Mouse (Mus musculus) MEL (cell line): ENCODE results near the gene Timeless. TPM values are rescaled to one million over a fixed set of nuclear protein-coding genes. Genes with fewer than 3 reads are reported as not detected.
A peak's percentile ranks its signal among the peaks of the same experiment; 100 is the strongest.
"Not testable (repeated sequence)": the region's sequence is repeated elsewhere in the genome, so short reads cannot be mapped to it uniquely, and the experiment has no call there.

ENCODE experiments used
- DNase-seq: peaks from one replicate; pipeline ENCODE4 v3.0.0; 2011; ENCODE audit warnings: low read depth, low spot score
- H3K27ac ChIP-seq: 2 replicates; pipeline ENCODE4 v1.5.1; 2012; ENCODE audit warnings: low read depth, mild to moderate bottlenecking, control low read depth, low read length, moderate library complexity; ENCODE audit not compliant: control insufficient read depth
- H3K27me3 ChIP-seq, 2 experiments: fragments of 150-350 bp in 1 of 2; sonication (generic) in 1 of 2; 2 replicates each; pipeline ENCODE4 v1.6.1; 2012; ENCODE audit warnings: low read length in 2 of 2, mild to moderate bottlenecking in 2 of 2, improper control_type of control experiment in 1 of 2, moderate library complexity in 1 of 2; ENCODE audit not compliant: insufficient read depth in 2 of 2, control insufficient read depth in 1 of 2
- H3K36me3 ChIP-seq, 2 experiments: 2 replicates each; pipeline ENCODE4 v1.6.1; 2012 to 2014; ENCODE audit warnings: low read length in 2 of 2, improper control_type of control experiment in 1 of 2, inconsistent platforms in 1 of 2, mild to moderate bottlenecking in 1 of 2; ENCODE audit not compliant: insufficient read depth in 2 of 2, control insufficient read depth in 1 of 2
- H3K4me1 ChIP-seq, 2 experiments: fragments of 150-350 bp in 1 of 2; sonication (generic) in 1 of 2; 2 replicates each; pipeline ENCODE4 v1.6.1; 2012; ENCODE audit warnings: low read length in 2 of 2, improper control_type of control experiment in 1 of 2, mild to moderate bottlenecking in 1 of 2; ENCODE audit not compliant: insufficient read depth in 2 of 2, control insufficient read depth in 1 of 2
- H3K4me3 ChIP-seq, 2 experiments: fragments of 150-350 bp in 1 of 2; sonication (generic) in 1 of 2; 2 replicates each; pipeline ENCODE4 v1.5.1; 2012; ENCODE audit warnings: low read depth in 2 of 2, low read length in 2 of 2, mild to moderate bottlenecking in 2 of 2, moderate library complexity in 2 of 2, control low read depth in 1 of 2, improper control_type of control experiment in 1 of 2; ENCODE audit not compliant: control insufficient read depth in 1 of 2, insufficient read depth in 1 of 2
- H3K79me2 ChIP-seq: 2 replicates; pipeline ENCODE4 v1.6.1; 2012; ENCODE audit warnings: mild to moderate bottlenecking, low read length, moderate library complexity; ENCODE audit not compliant: control insufficient read depth, poor library complexity, insufficient read depth
- H3K9ac ChIP-seq: 2 replicates; pipeline ENCODE4 v1.6.1; 2012; ENCODE audit warnings: low read depth, mild to moderate bottlenecking, control low read depth, low read length, moderate library complexity; ENCODE audit not compliant: control insufficient read depth, poor library complexity, severe bottlenecking
- H3K9me3 ChIP-seq: fragments of 150-350 bp; sonication (generic); replicated peaks from 2 replicates; pipeline ENCODE4 v1.6.1; 2012; ENCODE audit warnings: mild to moderate bottlenecking, low read length, improper control_type of control experiment, moderate library complexity; ENCODE audit not compliant: insufficient read depth
- CHD2 ChIP-seq: IDR thresholded peaks from 2 replicates; pipeline ENCODE4 v1.6.1; 2011; ENCODE audit warnings: low read length, improper control_type of control experiment
- CTCF ChIP-seq, 3 experiments: IDR thresholded peaks in 2 of 3; conservative IDR thresholded peaks in 1 of 3; 2 replicates each; pipeline ENCODE4 v1.5.1; 2011 to 2012; ENCODE audit warnings: low read length in 3 of 3, low read depth in 2 of 3, mild to moderate bottlenecking in 2 of 3, improper control_type of control experiment in 1 of 3, inconsistent platforms in 1 of 3, mixed read lengths in 1 of 3, moderate library complexity in 1 of 3; ENCODE audit not compliant: control insufficient read depth in 1 of 3, insufficient read depth in 1 of 3, poor library complexity in 1 of 3, severe bottlenecking in 1 of 3
- E2F4 ChIP-seq: IDR thresholded peaks from 2 replicates; pipeline ENCODE4 v1.6.1; 2011; ENCODE audit warnings: low read depth, low read length, improper control_type of control experiment, borderline replicate concordance
- ELF1 ChIP-seq: IDR thresholded peaks from 2 replicates; pipeline ENCODE4 v1.6.1; 2014; ENCODE audit warnings: low read depth, mild to moderate bottlenecking, inconsistent platforms, low read length, improper control_type of control experiment, moderate library complexity
- ETS1 ChIP-seq: IDR thresholded peaks from 2 replicates; pipeline ENCODE4 v1.6.1; 2012; ENCODE audit warnings: low read depth, mild to moderate bottlenecking, inconsistent platforms, low read length, improper control_type of control experiment, moderate library complexity
- HCFC1 ChIP-seq: IDR thresholded peaks from 2 replicates; pipeline ENCODE4 v1.6.1; 2012; ENCODE audit warnings: low read depth, mild to moderate bottlenecking, inconsistent platforms, low read length, improper control_type of control experiment, moderate library complexity
- KAT2A ChIP-seq: conservative IDR thresholded peaks from 2 replicates; pipeline ENCODE4 v1.6.1; 2012; ENCODE audit warnings: low read depth, low read length, improper control_type of control experiment, inconsistent platforms
- MAFK ChIP-seq: IDR thresholded peaks from 2 replicates; pipeline ENCODE4 v1.6.1; 2011; ENCODE audit warnings: low read depth, mild to moderate bottlenecking, low read length, improper control_type of control experiment, borderline replicate concordance
- MAX ChIP-seq: IDR thresholded peaks from 2 replicates; pipeline ENCODE4 v1.6.1; 2011; ENCODE audit warnings: low read length, improper control_type of control experiment
- MAZ ChIP-seq: IDR thresholded peaks from 2 replicates; pipeline ENCODE4 v1.6.1; 2012; ENCODE audit warnings: low read depth, mild to moderate bottlenecking, inconsistent platforms, low read length, improper control_type of control experiment
- MEF2A ChIP-seq: IDR thresholded peaks from 2 replicates; pipeline ENCODE4 v1.6.1; 2014; ENCODE audit warnings: low read depth, mild to moderate bottlenecking, inconsistent platforms, low read length, improper control_type of control experiment; ENCODE audit not compliant: poor library complexity, insufficient replicate concordance, severe bottlenecking; ENCODE audit errors: extremely low read depth
- MXI1 ChIP-seq: IDR thresholded peaks from 2 replicates; pipeline ENCODE4 v1.6.1; 2011; ENCODE audit warnings: mild to moderate bottlenecking, low read depth, low read length, improper control_type of control experiment
- NELFE ChIP-seq: IDR thresholded peaks from 2 replicates; pipeline ENCODE4 v1.6.1; 2011; ENCODE audit warnings: low read depth, low read length, improper control_type of control experiment
- NRF1 ChIP-seq: IDR thresholded peaks from 2 replicates; pipeline ENCODE4 v1.6.1; 2014; ENCODE audit warnings: low read depth, mild to moderate bottlenecking, inconsistent platforms, low read length, improper control_type of control experiment, moderate library complexity; ENCODE audit not compliant: poor library complexity, insufficient read depth, severe bottlenecking
- POLR2A ChIP-seq, 2 experiments: IDR thresholded peaks; 2 replicates each; pipeline ENCODE4 v1.6.1; 2011 to 2012; ENCODE audit warnings: low read length in 2 of 2, mild to moderate bottlenecking in 2 of 2, control low read depth in 1 of 2, improper control_type of control experiment in 1 of 2, low read depth in 1 of 2, moderate library complexity in 1 of 2; ENCODE audit not compliant: control insufficient read depth in 1 of 2, insufficient read depth in 1 of 2, poor library complexity in 1 of 2
- POLR2AphosphoS2 ChIP-seq: IDR thresholded peaks from 2 replicates; pipeline ENCODE4 v1.6.1; 2011; ENCODE audit warnings: low read length, improper control_type of control experiment
- RAD21 ChIP-seq: IDR thresholded peaks from 2 replicates; pipeline ENCODE4 v1.6.1; 2011; ENCODE audit warnings: mild to moderate bottlenecking, low read depth, low read length, improper control_type of control experiment
- SMC3 ChIP-seq: IDR thresholded peaks from 2 replicates; pipeline ENCODE4 v1.6.1; 2011; ENCODE audit warnings: low read depth, low read length, improper control_type of control experiment
- TCF12 ChIP-seq: IDR thresholded peaks from 2 replicates; pipeline ENCODE4 v1.6.1; 2014; ENCODE audit warnings: low read depth, mild to moderate bottlenecking, inconsistent platforms, low read length, improper control_type of control experiment, moderate library complexity
- UBTF ChIP-seq: IDR thresholded peaks from 2 replicates; pipeline ENCODE4 v1.6.1; 2012; ENCODE audit warnings: low read depth, mild to moderate bottlenecking, inconsistent platforms, low read length, improper control_type of control experiment, moderate library complexity, borderline replicate concordance; ENCODE audit not compliant: insufficient read depth
- USF1 ChIP-seq: IDR thresholded peaks from 2 replicates; pipeline ENCODE4 v1.6.1; 2014; ENCODE audit warnings: low read depth, mild to moderate bottlenecking, inconsistent platforms, low read length, improper control_type of control experiment, moderate library complexity
- ZC3H11A ChIP-seq: IDR thresholded peaks from 2 replicates; pipeline ENCODE4 v1.6.1; 2012; ENCODE audit warnings: low read depth, mild to moderate bottlenecking, inconsistent platforms, low read length, improper control_type of control experiment
- ZKSCAN1 ChIP-seq: IDR thresholded peaks from 2 replicates; pipeline ENCODE4 v1.6.1; 2012; ENCODE audit warnings: low read depth, mild to moderate bottlenecking, inconsistent platforms, low read length, improper control_type of control experiment, moderate library complexity
- ZNF384 ChIP-seq: IDR thresholded peaks from 2 replicates; pipeline ENCODE4 v1.6.1; 2012; ENCODE audit warnings: low read depth, mild to moderate bottlenecking, inconsistent platforms, low read length, improper control_type of control experiment
- polyA plus RNA-seq, 2 experiments: library from polyadenylated mRNA; stranded (reverse) in 1 of 2; unstranded in 1 of 2; fragments of >175 nt in 1 of 2; fragments of >200 nt in 1 of 2; gene quantifications; 2 replicates each; pipeline versions ENCODE4 v1.2.1 to v1.2.4; 2012; ENCODE audit warnings: low replicate concordance in 2 of 2, low read depth in 1 of 2; ENCODE audit not compliant: insufficient read length in 2 of 2, insufficient read depth in 1 of 2, missing spikeins in 1 of 2
- total RNA-seq: library from RNA; depleted of rRNA; stranded (reverse); fragments of 300-350 nt; gene quantifications from 2 replicates; pipeline ENCODE4 v1.2.3, GENCODE M21; 2012

The Timeless gene
- total and polyA plus RNA-seq, 3 experiments = 49.3 to 627 (median 89.8) TPM

GRCm38 (mm10) chr10:128283604-128284579, 52.0 kb downstream of the Timeless start:
- no peaks in the 10 kb centered on the region for H3K79me2 ChIP-seq
- no peak overlapping the region for H3K27ac ChIP-seq
- H3K9ac ChIP-seq = no peak overlapping the region
- TF ChIP-seq ELF1 (0 out of 2 replicates have a peak, but pooled peaks have one; percentile 35), SMC3 (peak; percentile 87), NRF1 (no peak), ZKSCAN1 (no peak), RAD21 (peak; percentile 70), MEF2A (no peak), POLR2AphosphoS2 (no peak), MAZ (no peak), E2F4 (no peak), MAX (no peak), ZNF384 (peak; percentile 87), UBTF (no peak), HCFC1 (0 out of 2 replicates have a peak, but pooled peaks have one; percentile 20), CTCF (IDR thresholded peaks at IDR 0.05 in 2 of 3, conservative IDR thresholded peaks at IDR 0.05 in 1 of 3; ENCODE audit: control insufficient read depth in 1 of 3, insufficient read depth in 1 of 3, low read depth in 2 of 3, low read length in 3 of 3, poor library complexity in 1 of 3, severe bottlenecking in 1 of 3) (peak; percentile 69 to 86 (median 85)), POLR2A (IDR thresholded peaks at IDR 0.05; ENCODE audit: control insufficient read depth in 1 of 2, insufficient read depth in 1 of 2, low read depth in 1 of 2, low read length in 2 of 2, poor library complexity in 1 of 2) (no peak), MXI1 (no peak), ETS1 (no peak), USF1 (no peak), MAFK (no peak), TCF12 (no peak), NELFE (no peak), CHD2 (no peak), ZC3H11A (peak; percentile 73), KAT2A (no peak)
- H3K4me1 ChIP-seq = no peaks in the 10 kb centered on the region
- no peaks in the 10 kb centered on the region for H3K9me3 ChIP-seq
- no peaks in the 10 kb centered on the region for H3K36me3 ChIP-seq
- H3K4me3 ChIP-seq = no peak overlapping the region
- DNase-seq = peak; percentile 75
- no peaks in the 10 kb centered on the region for H3K27me3 ChIP-seq

- DNase-seq, H3K4me3 ChIP-seq, H3K79me2 ChIP-seq, H3K27me3 ChIP-seq, H3K9ac ChIP-seq, H3K4me1 ChIP-seq, H3K27ac ChIP-seq, H3K9me3 ChIP-seq, H3K36me3 ChIP-seq: not testable (repeated sequence)
These were observed 58.7 kb downstream of the Timeless start for GRCm38 (mm10) chr10:128290594-128290993.
